Mouse (Mus musculus) cerebellum, postnatal 25 days (tissue): Measurements from ENCODE around the gene Pdss1.

ENCODE experiments used
- DNase-seq, 2 experiments: peaks; one replicate each; pipeline ENCODE4 v3.0.0; 2021; ENCODE audit warnings: mixed read lengths in 2 of 2

The Pdss1 gene

GRCm38 (mm10) chr2:22962242-22962641 lies 66.9 kb downstream of the Pdss1 start:
- DNase-seq: no peak

- no peak for DNase-seq
Measured at GRCm38 (mm10) chr2:22962970-22963369, 67.6 kb downstream of the Pdss1 start.

- peak; percentile 43 to 59 for DNase-seq
Measured at GRCm38 (mm10) chr2:22977387-22977973, 82.2 kb downstream of the Pdss1 start.

DNA sequence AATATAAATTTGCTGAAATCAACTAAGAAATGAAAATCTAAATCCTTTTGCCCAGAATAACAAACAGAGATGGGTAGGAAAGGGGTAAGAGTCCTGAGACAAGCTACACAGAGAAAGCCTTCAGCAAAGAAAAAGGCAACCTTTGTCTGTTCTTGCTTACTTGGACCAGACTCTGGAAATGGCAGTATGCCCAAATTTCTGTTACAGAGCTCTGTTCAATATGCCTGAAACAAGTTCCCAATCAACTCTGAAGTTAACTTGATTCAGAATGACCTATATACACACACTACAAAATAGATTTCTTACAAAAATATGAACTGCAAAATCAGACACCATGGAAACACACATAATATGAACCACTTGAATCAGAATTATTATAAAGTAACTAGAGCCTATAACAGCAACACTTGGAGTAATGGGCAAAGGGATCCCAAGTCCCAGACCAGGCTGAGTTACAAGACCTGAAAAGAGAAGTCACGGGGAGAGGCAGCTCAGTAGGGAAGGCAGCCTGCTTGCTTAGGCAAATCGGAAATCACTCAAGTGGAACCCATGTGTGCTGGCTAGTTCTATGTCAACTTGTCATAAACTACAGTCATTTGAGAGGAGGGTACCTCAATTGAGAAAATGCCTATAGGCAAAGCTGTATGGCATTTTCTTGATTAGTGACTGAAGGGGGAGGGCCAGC lies 90.8 kb downstream of the Pdss1 start:
- DNase-seq: no peak
